Mouse (Mus musculus) inflammation-experienced regulatory T-cells, adult 6 months (primary cell): ENCODE results near the gene Gm20388. TPM values are rescaled to one million over a fixed set of nuclear protein-coding genes. Genes with fewer than 3 reads are reported as not detected.
"Not testable (repeated sequence)": the region's sequence is repeated elsewhere in the genome, so short reads cannot be mapped to it uniquely, and the experiment has no call there.

Source experiments
- ATAC-seq: one replicate; pipeline ENCODE4 v1.8.0; 2017
- polyA plus RNA-seq, 3 experiments: library from polyadenylated mRNA; unstranded; fragments of 100-300 nt; shearing (Covaris generic); gene quantifications; one replicate each; pipeline ENCODE4 v1.2.1; 2017

The Gm20388 gene
- polyA plus RNA-seq, 3 experiments from 2014 or later: 10.8 to 14.1 (median 11.8) TPM

- ATAC-seq: no peak
Measured at GRCm38 (mm10) chr8:123630058-123630457, 3719.4 kb downstream of the Gm20388 start.

- no peak for ATAC-seq
Measured at GRCm38 (mm10) chr8:123630841-123631251, 3720.2 kb downstream of the Gm20388 start.

GRCm38 (mm10) chr8:123631746-123632145, 3721.1 kb downstream of the Gm20388 start:
- ATAC-seq: not testable (repeated sequence)

- no peak for ATAC-seq
Measured at GRCm38 (mm10) chr8:123632257-123632656, 3721.6 kb downstream of the Gm20388 start.

- ATAC-seq: no peak
Measured at GRCm38 (mm10) chr8:123633801-123634200, 3723.2 kb downstream of the Gm20388 start.

- ATAC-seq: no peak
Measured at GRCm38 (mm10) chr8:123634395-123635131, 3723.9 kb downstream of the Gm20388 start.

- ATAC-seq: no peak
Measured at GRCm38 (mm10) chr8:123635671-123636070, 3725.0 kb downstream of the Gm20388 start.

GRCm38 (mm10) chr8:123643330-123644051, 3732.8 kb downstream of the Gm20388 start:
- no peak for ATAC-seq

- ATAC-seq: no peak
Measured at GRCm38 (mm10) chr8:123645229-123645628, 3734.6 kb downstream of the Gm20388 start.

- no peak for ATAC-seq
Measured at GRCm38 (mm10) chr8:123648245-123649170, 3737.9 kb downstream of the Gm20388 start.

- no peak for ATAC-seq
Measured at GRCm38 (mm10) chr8:123649483-123649882, 3738.8 kb downstream of the Gm20388 start.

- ATAC-seq: no peak
Measured at GRCm38 (mm10) chr8:123651390-123652098, 3740.9 kb downstream of the Gm20388 start.

- ATAC-seq: no peak
Measured at GRCm38 (mm10) chr8:123652641-123653040, 3742.0 kb downstream of the Gm20388 start.

- no peak for ATAC-seq
Measured at GRCm38 (mm10) chr8:123653308-123653993, 3742.8 kb downstream of the Gm20388 start, which contains the start of gene Rhou. TSS of gene Rhou (plus strand) at chr8:123653929.

GRCm38 (mm10) chr8:123653994-123654569, 3743.4 kb downstream of the Gm20388 start:
- ATAC-seq: no peak

- no peak for ATAC-seq
Measured at GRCm38 (mm10) chr8:123654763-123655162, 3744.1 kb downstream of the Gm20388 start.

GRCm38 (mm10) chr8:123655351-123655779, 3744.7 kb downstream of the Gm20388 start:
- no peak for ATAC-seq

- no peak for ATAC-seq
Measured at GRCm38 (mm10) chr8:123657826-123658225, 3747.2 kb downstream of the Gm20388 start.

GRCm38 (mm10) chr8:123659469-123660057, 3748.9 kb downstream of the Gm20388 start:
- ATAC-seq: no peak

- ATAC-seq: no peak
Measured at GRCm38 (mm10) chr8:123661515-123661914, 3750.9 kb downstream of the Gm20388 start.

GRCm38 (mm10) chr8:123665580-123665979, 3754.9 kb downstream of the Gm20388 start:
- no peak for ATAC-seq
